Mouse (Mus musculus) neural tube, embryonic 14.5 days (tissue): Measurements from ENCODE around the gene Srp68. TPM values are rescaled to one million over a fixed set of nuclear protein-coding genes. Genes with fewer than 3 reads are reported as not detected.

ENCODE experiments used
- ATAC-seq: fragments of 200-750 bp; cut with Nextera tagmentation; 2 replicates; pipeline ENCODE4 v1.8.0; 2017; ENCODE audit warnings: low read depth, mild to moderate bottlenecking, moderate TSS enrichment, moderate library complexity
- H3K27ac ChIP-seq: fragments of 300-500 bp; sonication (generic); 2 replicates; pipeline ENCODE4 v1.5.1; 2014; ENCODE audit warnings: low read depth, mild to moderate bottlenecking, control low read depth, low read length, moderate library complexity, mixed read lengths
- H3K27me3 ChIP-seq: fragments of 300-500 bp; sonication (generic); 2 replicates; pipeline ENCODE4 v1.6.1; 2014; ENCODE audit warnings: low read length; ENCODE audit not compliant: control insufficient read depth, insufficient read depth
- H3K36me3 ChIP-seq: fragments of 300-500 bp; sonication (generic); 2 replicates; pipeline ENCODE4 v1.6.1; 2014; ENCODE audit warnings: low read length, mixed read lengths; ENCODE audit not compliant: control insufficient read depth, insufficient read depth
- H3K4me1 ChIP-seq: fragments of 300-500 bp; sonication (generic); 2 replicates; pipeline ENCODE4 v1.6.1; 2014; ENCODE audit warnings: low read length; ENCODE audit not compliant: control insufficient read depth, insufficient read depth
- H3K4me2 ChIP-seq: fragments of 300-500 bp; sonication (generic); 2 replicates; pipeline ENCODE4 v1.6.1; 2014; ENCODE audit warnings: mild to moderate bottlenecking, low read depth, low read length, control low read depth
- H3K4me3 ChIP-seq: fragments of 300-500 bp; sonication (generic); 2 replicates; pipeline ENCODE4 v1.5.1; 2014; ENCODE audit warnings: low read depth, low read length, control low read depth, mixed read lengths
- H3K9ac ChIP-seq: fragments of 300-500 bp; sonication (generic); replicated peaks from 2 replicates; pipeline ENCODE4 v1.6.1; 2014; ENCODE audit warnings: low read depth, mild to moderate bottlenecking, control low read depth, low read length, mixed read lengths
- H3K9me3 ChIP-seq: fragments of 300-500 bp; sonication (generic); 2 replicates; pipeline ENCODE4 v1.6.1; 2016; ENCODE audit warnings: low read length; ENCODE audit not compliant: control insufficient read depth
- WGBS: fragments of 180-500 bp; shearing (Covaris S2); extraction: QIAGEN DNeasy Blood & Tissue Kit; methylation state at CpG from one replicate; pipeline ENCODE4 v1.1.7; 2014; 5-methylcytosine and 5-hydroxymethylcytosine counted together
- polyA plus RNA-seq: library from polyadenylated mRNA; unstranded; fragments of >200 nt; fragmentation: Nextera tagmentation; extraction: Ambion mirVana; gene quantifications from 2 replicates; pipeline ENCODE4 v1.2.1, GENCODE M21; 2014

Srp68 gene
- polyA plus RNA-seq, 1 experiment from 2014 or later: 52.0 TPM

DNA sequence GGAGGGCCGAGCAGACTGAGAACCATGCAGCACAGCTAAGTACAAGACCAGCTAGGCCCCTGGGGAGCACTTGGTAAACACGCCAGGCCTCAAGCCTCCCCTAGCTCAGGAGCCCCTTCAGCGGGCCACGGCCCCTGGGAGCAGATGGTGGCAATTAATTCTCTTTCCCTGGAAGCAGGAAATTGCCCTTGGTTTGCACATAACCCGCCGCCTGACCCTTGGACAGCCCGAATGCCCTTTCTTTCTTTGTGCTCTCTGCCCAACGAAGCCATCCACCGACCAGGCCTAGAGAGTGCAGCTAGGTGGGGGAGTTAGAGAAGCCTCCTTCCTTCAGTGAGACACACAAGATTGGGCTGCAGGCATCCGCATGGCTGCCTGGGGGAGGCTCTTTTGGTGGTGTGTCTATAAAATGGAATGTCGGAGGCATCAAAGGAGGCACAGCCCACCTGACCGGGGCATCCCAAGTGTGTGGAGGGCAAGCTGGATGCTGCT is 32.2 kb downstream of the Srp68 start:
- H3K4me3 ChIP-seq: no peak overlapping the region
- ATAC-seq: no peak
- H3K27ac ChIP-seq: no peak overlapping the region
- no peaks in the 10 kb centered on the region for H3K27me3 ChIP-seq
- WGBS: 16% methylated on average over 12 of the region's 12 CpGs
- H3K4me1 ChIP-seq: 0 out of 2 replicates have a peak, but pooled peaks cover 2% of the 10 kb centered on the region
- H3K9me3 ChIP-seq: no peaks in the 10 kb centered on the region
- no peak overlapping the region for H3K9ac ChIP-seq
- H3K4me2 ChIP-seq: no peak overlapping the region
- H3K36me3 ChIP-seq: peaks cover 30% of the 10 kb centered on the region

- Histone ChIP-seq H3K36me3 (peaks cover 11% of the 10 kb centered on the region), H3K4me3 (no peak overlapping the region), H3K9me3 (no peaks in the 10 kb centered on the region), H3K4me1 (0 out of 2 replicates have a peak, but pooled peaks cover 2% of the 10 kb centered on the region), H3K27me3 (no peaks in the 10 kb centered on the region), H3K27ac (no peak overlapping the region), H3K4me2 (no peak overlapping the region), H3K9ac (no peak overlapping the region)
- ATAC-seq: no peak
- WGBS: 7% methylated on average over 7 of the region's 7 CpGs
These were observed 34.2 kb downstream of the Srp68 start for GRCm38 (mm10) chr11:116239797-116240196.

DNA sequence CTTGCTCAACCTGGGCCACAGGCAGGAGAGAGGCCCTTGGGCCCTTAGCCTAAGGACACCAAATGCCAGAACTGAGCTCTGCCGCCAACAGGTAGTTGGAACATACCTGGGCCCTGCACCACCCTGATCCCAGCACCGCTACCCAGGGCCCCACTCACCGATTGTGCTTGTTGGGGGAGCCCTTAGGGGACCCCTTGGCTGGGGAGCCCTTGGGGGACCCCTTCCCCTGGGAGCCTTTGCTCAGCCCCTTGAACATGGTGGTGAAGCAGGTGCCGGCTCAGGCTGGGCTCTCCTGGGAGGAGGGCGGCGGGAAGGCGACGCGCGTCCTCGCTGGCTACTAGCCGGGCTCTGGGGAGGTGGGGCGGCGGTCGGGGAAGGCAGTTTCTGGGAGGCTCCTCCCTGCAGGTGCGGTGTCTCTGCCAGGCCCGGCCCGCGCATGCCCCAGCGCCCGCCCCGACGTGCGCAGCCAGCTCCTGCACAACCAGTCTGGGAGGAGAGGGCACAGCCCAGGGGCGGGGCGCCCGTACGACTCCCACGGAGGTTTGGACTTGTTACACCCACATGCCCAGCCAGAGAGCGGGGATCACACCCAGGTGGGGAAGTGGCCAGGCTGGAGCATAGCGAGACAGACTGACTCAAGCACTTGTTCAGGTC is 36.1 kb downstream of the Srp68 start, which contains the start of gene Evpl:
Evpl (minus strand) TSS at position 336 of the 654 bp plus-strand sequence.
- H3K4me2 ChIP-seq: no peak within 1 kb of the TSS
- 16% methylated on average over 29 of the region's 31 CpGs for whole genome bisulfite sequencing
- H3K36me3 ChIP-seq: no peaks in the 10 kb centered on the region
- ATAC-seq: no peak
- no peak within 1 kb of the TSS for H3K27ac ChIP-seq
- no peak within 1 kb of the TSS for H3K9ac ChIP-seq
- H3K9me3 ChIP-seq: no peaks in the 10 kb centered on the region
- H3K4me1 ChIP-seq: 0 out of 2 replicates have a peak, but pooled peaks cover 2% of the 10 kb centered on the region
- H3K27me3 ChIP-seq: no peaks in the 10 kb centered on the region
- no peak within 1 kb of the TSS for H3K4me3 ChIP-seq

- WGBS: 88% methylated on average over 8 of the region's 8 CpGs
- Histone ChIP-seq H3K27me3 (no peaks in the 10 kb centered on the region), H3K9me3 (no peaks in the 10 kb centered on the region), H3K36me3 (no peaks in the 10 kb centered on the region), H3K4me3 (no peak overlapping the region), H3K9ac (no peak overlapping the region), H3K27ac (no peak overlapping the region), H3K4me1 (no peaks in the 10 kb centered on the region), H3K4me2 (no peak overlapping the region)
- ATAC-seq: no peak
These were observed 39.1 kb downstream of the Srp68 start for GRCm38 (mm10) chr11:116234901-116235300.

GRCm38 (mm10) chr11:116232427-116232826 is 41.6 kb downstream of the Srp68 start:
- no peaks in the 10 kb centered on the region for H3K36me3 ChIP-seq
- no peak overlapping the region for H3K4me3 ChIP-seq
- no peak for ATAC-seq
- no peaks in the 10 kb centered on the region for H3K9me3 ChIP-seq
- no peak overlapping the region for H3K27ac ChIP-seq
- no peak overlapping the region for H3K4me2 ChIP-seq
- H3K4me1 ChIP-seq: no peaks in the 10 kb centered on the region
- WGBS: 24% methylated on average over 16 of the region's 17 CpGs
- H3K27me3 ChIP-seq: no peaks in the 10 kb centered on the region
- 0 out of 2 replicates have a peak overlapping the region, but pooled peaks have one; percentile 28 for H3K9ac ChIP-seq

GRCm38 (mm10) chr11:116228699-116229098 is 45.3 kb downstream of the Srp68 start:
- H3K9ac ChIP-seq: no peak overlapping the region
- no peak overlapping the region for H3K4me3 ChIP-seq
- H3K27ac ChIP-seq: no peak overlapping the region
- WGBS: 80% methylated on average over 4 of the region's 4 CpGs
- H3K27me3 ChIP-seq: peaks cover 2% of the 10 kb centered on the region
- H3K9me3 ChIP-seq: no peaks in the 10 kb centered on the region
- H3K4me1 ChIP-seq: no peaks in the 10 kb centered on the region
- H3K36me3 ChIP-seq: no peaks in the 10 kb centered on the region
- no peak overlapping the region for H3K4me2 ChIP-seq
- no peak for ATAC-seq

GRCm38 (mm10) chr11:116226414-116226813 is 47.6 kb downstream of the Srp68 start:
- Histone ChIP-seq H3K4me3 (no peak overlapping the region), H3K27me3 (peaks cover 17% of the 10 kb centered on the region), H3K9ac (no peak overlapping the region), H3K4me2 (no peak overlapping the region), H3K36me3 (no peaks in the 10 kb centered on the region), H3K27ac (no peak overlapping the region), H3K9me3 (no peaks in the 10 kb centered on the region), H3K4me1 (peaks cover 7% of the 10 kb centered on the region; the same call in 1 of the 2 replicates)
- no peak for ATAC-seq
- 0% methylated on average over 2 of the region's 2 CpGs for WGBS

DNA sequence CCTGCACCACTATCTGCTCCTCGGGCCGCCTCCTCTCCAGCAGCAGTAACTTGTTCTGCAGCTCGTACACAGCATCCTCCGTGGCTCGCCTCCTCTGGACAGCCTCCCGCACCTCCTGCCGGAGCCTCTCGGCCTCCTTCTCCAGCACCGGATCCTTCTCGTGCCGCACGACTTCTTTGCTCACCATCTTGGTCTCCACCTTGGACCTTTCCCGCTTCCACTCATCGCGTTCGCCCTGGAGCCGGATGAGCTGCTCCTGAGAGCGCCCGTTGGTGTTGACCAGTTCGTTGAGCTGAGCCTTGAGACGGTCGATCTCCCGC is 51.3 kb downstream of the Srp68 start:
- H3K4me1 ChIP-seq: peaks cover 7% of the 10 kb centered on the region; the same call in 1 of the 2 replicates
- no peak overlapping the region for H3K9ac ChIP-seq
- peaks cover 27% of the 10 kb centered on the region for H3K27me3 ChIP-seq
- H3K36me3 ChIP-seq: no peaks in the 10 kb centered on the region
- H3K4me3 ChIP-seq: peak overlapping the region; percentile 20
- no peaks in the 10 kb centered on the region for H3K9me3 ChIP-seq
- no peak overlapping the region for H3K27ac ChIP-seq
- 13% methylated on average over 23 of the region's 23 CpGs for WGBS
- ATAC-seq: no peak
- peak overlapping the region; percentile 42 for H3K4me2 ChIP-seq

- WGBS: 8% methylated on average over 53 of the region's 53 CpGs
- peaks cover 27% of the 10 kb centered on the region for H3K27me3 ChIP-seq
These were observed 51.9 kb downstream of the Srp68 start for GRCm38 (mm10) chr11:116221931-116222739.

More at GRCm38 (mm10) chr11:116221931-116222739, 51.9 kb downstream of the Srp68 start:
- H3K4me1 ChIP-seq: peaks cover 7% of the 10 kb centered on the region; the same call in 1 of the 2 replicates
- no peak for ATAC-seq
- no peak overlapping the region for H3K9ac ChIP-seq
- H3K4me3 ChIP-seq: peak overlapping the region; percentile 20
- peak overlapping the region; percentile 42 for H3K4me2 ChIP-seq
- H3K36me3 ChIP-seq: no peaks in the 10 kb centered on the region
- H3K27ac ChIP-seq: no peak overlapping the region
- no peaks in the 10 kb centered on the region for H3K9me3 ChIP-seq
